Mouse (Mus musculus) neural tube, embryonic 13.5 days (tissue): Measurements from ENCODE around the gene Cry1. TPM values are rescaled to one million over a fixed set of nuclear protein-coding genes. Genes with fewer than 3 reads are reported as not detected.

Experiments
- ATAC-seq: fragments of 200-750 bp; cut with Nextera tagmentation; 2 replicates; pipeline ENCODE4 v1.8.0; 2017; ENCODE audit warnings: low read depth, mild to moderate bottlenecking, moderate TSS enrichment, moderate library complexity
- H3K27ac ChIP-seq: fragments of 300-500 bp; sonication (generic); replicated peaks from 2 replicates; pipeline ENCODE4 v1.5.1; 2015; ENCODE audit warnings: moderate library complexity, mild to moderate bottlenecking, inconsistent platforms
- H3K27me3 ChIP-seq: fragments of 300-500 bp; sonication (generic); 2 replicates; pipeline ENCODE4 v1.6.1; 2015; ENCODE audit warnings: mild to moderate bottlenecking, inconsistent platforms
- H3K36me3 ChIP-seq: fragments of 300-500 bp; sonication (generic); 2 replicates; pipeline ENCODE4 v1.6.1; 2015; ENCODE audit warnings: mild to moderate bottlenecking, inconsistent platforms
- H3K4me1 ChIP-seq: fragments of 300-500 bp; sonication (generic); replicated peaks from 2 replicates; pipeline ENCODE4 v1.6.1; 2015; ENCODE audit warnings: inconsistent platforms
- H3K4me2 ChIP-seq: fragments of 300-500 bp; sonication (generic); 2 replicates; pipeline ENCODE4 v1.6.1; 2015; ENCODE audit warnings: inconsistent platforms, mild to moderate bottlenecking, moderate library complexity
- H3K4me3 ChIP-seq: fragments of 300-500 bp; sonication (generic); 2 replicates; pipeline ENCODE4 v1.5.1; 2015; ENCODE audit warnings: mild to moderate bottlenecking, inconsistent platforms
- H3K9ac ChIP-seq: fragments of 300-500 bp; sonication (generic); 2 replicates; pipeline ENCODE4 v1.6.1; 2015; ENCODE audit warnings: moderate library complexity, mild to moderate bottlenecking, inconsistent platforms
- H3K9me3 ChIP-seq: fragments of 300-500 bp; sonication (generic); 2 replicates; pipeline ENCODE4 v1.6.1; 2016; ENCODE audit warnings: inconsistent platforms
- WGBS: fragments of 180-500 bp; shearing (Covaris S2); methylation state at CpG from one replicate; pipeline ENCODE4 v1.1.7; 2015; 5-methylcytosine and 5-hydroxymethylcytosine counted together
- polyA plus RNA-seq: library from polyadenylated mRNA; unstranded; fragments of >200 nt; fragmentation: Nextera tagmentation; extraction: Ambion mirVana; gene quantifications from 2 replicates; pipeline ENCODE4 v1.2.1, GENCODE M21; 2015

Gene Cry1
- 32.6 and 32.7 TPM in 2 replicates for polyA plus RNA-seq

GRCm38 (mm10) chr10:85184964-85185608 is at the start of gene Cry1:
Gene Cry1 (minus strand): TSS chr10:85185064.
- peak; percentile 96 for ATAC-seq
- no peaks in the 10 kb centered on the region for H3K27me3 ChIP-seq
- no peaks in the 10 kb centered on the region for H3K9me3 ChIP-seq
- H3K9ac ChIP-seq, result peak within 1 kb of the TSS; percentile 84
- peaks cover 16% of the 10 kb centered on the region for H3K4me1 ChIP-seq
- H3K4me2 ChIP-seq, result peak within 1 kb of the TSS; percentile 99
- WGBS, result under 1% methylated on average over 65 of the region's 75 CpGs
- 0 out of 2 replicates have a peak, but pooled peaks cover 2% of the 10 kb centered on the region for H3K36me3 ChIP-seq
- peak within 1 kb of the TSS; percentile 88 for H3K27ac ChIP-seq
- peak within 1 kb of the TSS; percentile 93 for H3K4me3 ChIP-seq

GRCm38 (mm10) chr10:85221771-85222050 is 36.8 kb upstream of the Cry1 start:
- 0 out of 2 replicates have a peak overlapping the region, but pooled peaks have one; percentile 35 for H3K4me2 ChIP-seq
- H3K4me3 ChIP-seq, result no peak overlapping the region
- H3K27me3 ChIP-seq, result peaks cover 4% of the 10 kb centered on the region
- H3K27ac ChIP-seq, result 0 out of 2 replicates have a peak overlapping the region, but pooled peaks have one; percentile 6
- no peak overlapping the region; the same call in 1 of the 2 replicates for H3K9ac ChIP-seq
- peaks cover 8% of the 10 kb centered on the region; the same call in 1 of the 2 replicates for H3K4me1 ChIP-seq
- no peaks in the 10 kb centered on the region for H3K9me3 ChIP-seq
- 86% methylated on average over 6 of the region's 6 CpGs for WGBS
- ATAC-seq, result no peak
- H3K36me3 ChIP-seq, result no peaks in the 10 kb centered on the region

- no peaks in the 10 kb centered on the region for H3K36me3 ChIP-seq
- H3K4me3 ChIP-seq, result no peak overlapping the region
- 31% methylated on average over 22 of the region's 22 CpGs for WGBS
- peak overlapping the region; percentile 35 for H3K4me2 ChIP-seq
- H3K4me1 ChIP-seq, result peaks cover 8% of the 10 kb centered on the region; the same call in 1 of the 2 replicates
- H3K9ac ChIP-seq, result peak overlapping the region; percentile 22; the same call in 1 of the 2 replicates
- no peaks in the 10 kb centered on the region for H3K9me3 ChIP-seq
- H3K27me3 ChIP-seq, result peaks cover 4% of the 10 kb centered on the region
- peak; percentile 89 for ATAC-seq
- 0 out of 2 replicates have a peak overlapping the region, but pooled peaks have one; percentile 6 for H3K27ac ChIP-seq
These were observed 36.3 kb upstream of the Cry1 start for GRCm38 (mm10) chr10:85220918-85221770.

GRCm38 (mm10) chr10:85214847-85215246 is 30.0 kb upstream of the Cry1 start:
- no peaks in the 10 kb centered on the region for H3K4me1 ChIP-seq
- H3K4me3 ChIP-seq, result no peak overlapping the region
- WGBS, result 75% methylated on average over 5 of the region's 5 CpGs
- no peaks in the 10 kb centered on the region for H3K27me3 ChIP-seq
- H3K27ac ChIP-seq, result no peak overlapping the region
- ATAC-seq, result peak; percentile 65; the same call in 1 of the 2 replicates
- H3K9me3 ChIP-seq, result no peaks in the 10 kb centered on the region
- no peak overlapping the region for H3K4me2 ChIP-seq
- no peak overlapping the region for H3K9ac ChIP-seq
- no peaks in the 10 kb centered on the region for H3K36me3 ChIP-seq

GRCm38 (mm10) chr10:85211673-85212072 is 26.8 kb upstream of the Cry1 start:
- Histone ChIP-seq H3K9me3 (no peaks in the 10 kb centered on the region), H3K9ac (no peak overlapping the region), H3K36me3 (no peaks in the 10 kb centered on the region), H3K4me2 (no peak overlapping the region), H3K27me3 (no peaks in the 10 kb centered on the region), H3K27ac (no peak overlapping the region), H3K4me1 (no peaks in the 10 kb centered on the region), H3K4me3 (no peak overlapping the region)
- ATAC-seq, result no peak
- WGBS, result 91% methylated on average over 5 of the region's 5 CpGs

- H3K9ac ChIP-seq, result no peak overlapping the region
These were observed 25.3 kb upstream of the Cry1 start for GRCm38 (mm10) chr10:85210125-85210524.

GRCm38 (mm10) chr10:85209119-85209605 is 24.3 kb upstream of the Cry1 start:
- ATAC-seq, result no peak
- Histone ChIP-seq H3K27me3 (no peaks in the 10 kb centered on the region), H3K9ac (no peak overlapping the region), H3K4me3 (no peak overlapping the region), H3K4me1 (no peaks in the 10 kb centered on the region), H3K4me2 (no peak overlapping the region), H3K9me3 (no peaks in the 10 kb centered on the region), H3K36me3 (no peaks in the 10 kb centered on the region), H3K27ac (no peak overlapping the region)

More at GRCm38 (mm10) chr10:85210125-85210524, 25.3 kb upstream of the Cry1 start:
- Histone ChIP-seq H3K27me3 (no peaks in the 10 kb centered on the region), H3K36me3 (no peaks in the 10 kb centered on the region), H3K9me3 (no peaks in the 10 kb centered on the region), H3K4me1 (no peaks in the 10 kb centered on the region), H3K27ac (no peak overlapping the region), H3K4me2 (no peak overlapping the region), H3K4me3 (no peak overlapping the region)
- WGBS, result 85% methylated on average over 3 of the region's 3 CpGs
- ATAC-seq, result no peak

GRCm38 (mm10) chr10:85205316-85205715 is 20.5 kb upstream of the Cry1 start:
- no peaks in the 10 kb centered on the region for H3K36me3 ChIP-seq
- no peak overlapping the region for H3K9ac ChIP-seq
- no peak overlapping the region for H3K27ac ChIP-seq
- H3K9me3 ChIP-seq, result no peaks in the 10 kb centered on the region
- H3K4me1 ChIP-seq, result no peaks in the 10 kb centered on the region
- H3K4me2 ChIP-seq, result no peak overlapping the region
- H3K4me3 ChIP-seq, result no peak overlapping the region
- H3K27me3 ChIP-seq, result no peaks in the 10 kb centered on the region
- WGBS, result 43% methylated on average over 2 of the region's 2 CpGs
- no peak for ATAC-seq

GRCm38 (mm10) chr10:85204255-85204855 is 19.5 kb upstream of the Cry1 start:
- ATAC-seq, result no peak
- no peaks in the 10 kb centered on the region for H3K4me1 ChIP-seq
- WGBS, result 32% methylated on average over 7 of the region's 7 CpGs
- no peak overlapping the region for H3K4me2 ChIP-seq
- H3K27ac ChIP-seq, result no peak overlapping the region; the same call in 1 of the 2 replicates
- H3K27me3 ChIP-seq, result no peaks in the 10 kb centered on the region
- H3K36me3 ChIP-seq, result no peaks in the 10 kb centered on the region
- H3K9me3 ChIP-seq, result no peaks in the 10 kb centered on the region
- H3K9ac ChIP-seq, result no peak overlapping the region
- H3K4me3 ChIP-seq, result no peak overlapping the region

- H3K27ac ChIP-seq, result no peak overlapping the region
- 80% methylated on average over 5 of the region's 5 CpGs for WGBS
- ATAC-seq, result no peak
- H3K4me1 ChIP-seq, result no peaks in the 10 kb centered on the region
- no peak overlapping the region for H3K4me2 ChIP-seq
- H3K9me3 ChIP-seq, result no peaks in the 10 kb centered on the region
- no peak overlapping the region for H3K4me3 ChIP-seq
- H3K9ac ChIP-seq, result no peak overlapping the region
- no peaks in the 10 kb centered on the region for H3K36me3 ChIP-seq
- H3K27me3 ChIP-seq, result no peaks in the 10 kb centered on the region
These were observed 9.7 kb upstream of the Cry1 start for GRCm38 (mm10) chr10:85194528-85194927.

- no peaks in the 10 kb centered on the region for H3K27me3 ChIP-seq
- WGBS, result 74% methylated on average over 3 of the region's 3 CpGs
- H3K36me3 ChIP-seq, result no peaks in the 10 kb centered on the region
- H3K4me2 ChIP-seq, result no peak overlapping the region
- H3K4me1 ChIP-seq, result no peaks in the 10 kb centered on the region
- no peak for ATAC-seq
- H3K4me3 ChIP-seq, result no peak overlapping the region
- no peaks in the 10 kb centered on the region for H3K9me3 ChIP-seq
- H3K9ac ChIP-seq, result no peak overlapping the region
- no peak overlapping the region for H3K27ac ChIP-seq
These were observed 8.5 kb upstream of the Cry1 start for GRCm38 (mm10) chr10:85193321-85193720.

GRCm38 (mm10) chr10:85190652-85191051 is 5.8 kb upstream of the Cry1 start:
- no peak overlapping the region for H3K27ac ChIP-seq

More at GRCm38 (mm10) chr10:85190652-85191051, 5.8 kb upstream of the Cry1 start:
- H3K27me3 ChIP-seq, result no peaks in the 10 kb centered on the region
- no peaks in the 10 kb centered on the region for H3K9me3 ChIP-seq
- no peak for ATAC-seq
- H3K4me3 ChIP-seq, result no peak overlapping the region
- no peak overlapping the region for H3K4me2 ChIP-seq
- peaks cover 6% of the 10 kb centered on the region for H3K4me1 ChIP-seq
- no peaks in the 10 kb centered on the region for H3K36me3 ChIP-seq
- H3K9ac ChIP-seq, result no peak overlapping the region
